11 mouse cellular contexts compared by ENCODE assay signal in the genomic region with DNA sequence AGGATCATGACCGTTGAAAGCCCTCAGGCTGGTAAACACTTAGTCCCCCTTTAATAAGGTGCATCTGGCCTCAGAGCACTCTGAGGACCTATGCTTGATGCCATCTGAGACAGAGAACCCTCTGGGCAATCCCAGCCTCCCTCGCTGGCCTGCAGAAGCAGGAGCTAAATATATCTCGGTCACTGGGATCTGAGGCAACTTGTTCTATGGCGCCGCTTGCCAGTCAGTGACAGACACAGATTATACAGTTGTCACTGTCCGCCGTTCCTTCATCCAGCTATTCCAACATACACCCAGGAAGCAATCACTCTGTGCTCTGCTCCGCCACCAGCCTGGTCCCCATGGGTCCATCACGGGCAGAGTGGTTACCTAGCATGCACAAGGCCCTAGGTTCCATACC.
A peak's percentile ranks its signal among the peaks of the same experiment; 100 is the strongest.
DNase-seq lines count a peak whose midpoint lies in the region; ATAC-seq and TF ChIP-seq lines count a peak whose summit lies in the region.
"Had no signal": no experiment of that assay in that cellular context is flagged by ENCODE, and none has a peak within 500 bp of the region (broad histone marks: within the 10 kb centered on the region; RNA-seq: fewer than 3 reads in every experiment).

No protein-coding gene starts in this region.

- no peaks in the 10 kb centered on the region for H3K36me3 ChIP-seq in forebrain, postnatal 0 days (ENCODE audit: insufficient read depth)
- H3K36me3 ChIP-seq in forebrain, embryonic 15.5 days: no peaks in the 10 kb centered on the region
- H3K36me3 ChIP-seq in heart, embryonic 15.5 days: no peaks in the 10 kb centered on the region
- H3K36me3 ChIP-seq in hindbrain, postnatal 0 days (ENCODE audit: insufficient read depth, low read length): no peaks in the 10 kb centered on the region
- H3K36me3 ChIP-seq: embryonic facial prominence, embryonic 15.5 days had no signal

- no peak overlapping the region for H3K4me3 ChIP-seq in forebrain, postnatal 0 days (ENCODE audit: low read depth, low read length)
- no peak overlapping the region for H3K4me3 ChIP-seq in forebrain, embryonic 15.5 days
- H3K4me3 ChIP-seq in heart, embryonic 15.5 days: no peak overlapping the region
- no peak overlapping the region for H3K4me3 ChIP-seq in hindbrain, postnatal 0 days (ENCODE audit: low read length)
- H3K4me3 ChIP-seq: embryonic facial prominence, embryonic 15.5 days had no signal

- no peaks in the 10 kb centered on the region for H3K27me3 ChIP-seq in forebrain, postnatal 0 days (ENCODE audit: insufficient read depth, low read length)
- H3K27me3 ChIP-seq in forebrain, embryonic 15.5 days: no peaks in the 10 kb centered on the region
- peaks cover 6% of the 10 kb centered on the region; the same call in 1 of the 2 replicates for H3K27me3 ChIP-seq in heart, embryonic 15.5 days
- H3K27me3 ChIP-seq in hindbrain, postnatal 0 days (ENCODE audit: insufficient read depth, low read length): no peaks in the 10 kb centered on the region
- H3K27me3 ChIP-seq: embryonic facial prominence, embryonic 15.5 days had no signal

- no peak overlapping the region for H3K4me2 ChIP-seq in forebrain, postnatal 0 days (ENCODE audit: low read depth)
- H3K4me2 ChIP-seq in forebrain, embryonic 15.5 days (replicated peaks): no peak overlapping the region
- H3K4me2 ChIP-seq in heart, embryonic 15.5 days: no peak overlapping the region
- H3K4me2 ChIP-seq in hindbrain, postnatal 0 days (ENCODE audit: low read depth, low read length): no peak overlapping the region
- H3K4me2 ChIP-seq: embryonic facial prominence, embryonic 15.5 days; liver, embryonic 11.5 days had no signal

- TF ChIP-seq CTCF in forebrain, postnatal 0 days (IDR thresholded peaks at IDR 0.05; ENCODE audit: low read depth): no peak
- no peak for TF ChIP-seq CTCF in hindbrain, postnatal 0 days (IDR thresholded peaks at IDR 0.05; ENCODE audit: low read depth)

- H3K9ac ChIP-seq in forebrain, postnatal 0 days: no peak overlapping the region
- H3K9ac ChIP-seq in forebrain, embryonic 15.5 days (replicated peaks): no peak overlapping the region
- H3K9ac ChIP-seq in heart, embryonic 15.5 days: no peak overlapping the region
- no peak overlapping the region for H3K9ac ChIP-seq in hindbrain, postnatal 0 days (replicated peaks; ENCODE audit: low read length)
- H3K9ac ChIP-seq: embryonic facial prominence, embryonic 15.5 days had no signal

- ATAC-seq in forebrain, postnatal 0 days: no peak
- no peak for ATAC-seq in forebrain, embryonic 15.5 days (replicated peaks)
- ATAC-seq in heart, embryonic 15.5 days (replicated peaks; ENCODE audit: insufficient number of reproducible peaks, insufficient read depth, low FRiP score, low read depth): 0 out of 2 replicates have a peak, but pooled peaks have one; percentile 4
- ATAC-seq in hindbrain, postnatal 0 days: no peak
- ATAC-seq in CD4-positive, CD25-positive, alpha-beta regulatory T cell, adult 4 months: no peak

- no peaks in the 10 kb centered on the region for H3K9me3 ChIP-seq in forebrain, postnatal 0 days (ENCODE audit: low read length)
- no peaks in the 10 kb centered on the region for H3K9me3 ChIP-seq in forebrain, embryonic 15.5 days
- H3K9me3 ChIP-seq in heart, embryonic 15.5 days (replicated peaks): no peaks in the 10 kb centered on the region
- no peaks in the 10 kb centered on the region for H3K9me3 ChIP-seq in hindbrain, postnatal 0 days (ENCODE audit: low read length)
- H3K9me3 ChIP-seq: embryonic facial prominence, embryonic 15.5 days had no signal

- DNase-seq in forebrain, postnatal 0 days: no peak
- peak; percentile 55 for DNase-seq in brain, adult 2 months (ENCODE audit: low read depth, low spot score)
- DNase-seq in hindbrain, postnatal 0 days (ENCODE audit: low spot score): no peak
- DNase-seq in lung, postnatal 14 days: no peak
- no peak for DNase-seq in urinary bladder, adult 18-20 months (ENCODE audit: low spot score in 2 of 2)
- DNase-seq: lung, postnatal 10 days had no signal

- peak overlapping the region; percentile 67 for H3K27ac ChIP-seq in forebrain, postnatal 0 days (ENCODE audit: low read depth, low read length)
- H3K27ac ChIP-seq in forebrain, embryonic 15.5 days (replicated peaks): no peak overlapping the region
- peak overlapping the region; percentile 35; the same call in 1 of the 2 replicates for H3K27ac ChIP-seq in heart, embryonic 15.5 days
- H3K27ac ChIP-seq in hindbrain, postnatal 0 days: 0 out of 2 replicates have a peak overlapping the region, but pooled peaks have one; percentile 1
- H3K27ac ChIP-seq: embryonic facial prominence, embryonic 15.5 days had no signal

- H3K4me1 ChIP-seq in forebrain, postnatal 0 days (ENCODE audit: insufficient read depth): peaks cover 13% of the 10 kb centered on the region
- peaks cover 42% of the 10 kb centered on the region for H3K4me1 ChIP-seq in forebrain, embryonic 15.5 days
- H3K4me1 ChIP-seq in heart, embryonic 15.5 days (replicated peaks): peaks cover 53% of the 10 kb centered on the region
- H3K4me1 ChIP-seq in hindbrain, postnatal 0 days (ENCODE audit: insufficient read depth, low read length): peaks cover 5% of the 10 kb centered on the region

- 72% methylated on average over 9 of the region's 9 CpGs for WGBS in forebrain, postnatal 0 days
- 75% methylated on average over 9 of the region's 9 CpGs for WGBS in forebrain, embryonic 15.5 days
- WGBS in heart, embryonic 15.5 days: 41% methylated on average over 9 of the region's 9 CpGs
- WGBS in hindbrain, postnatal 0 days: 54% methylated on average over 9 of the region's 9 CpGs
